Mouse (Mus musculus): ENCODE measurements at regions not wholly inside any gene's neighbourhood (a gene's known extent, or its start where the extent isn't known, plus 50 kb on each side); places are given as distances from the start of the nearest gene placed in this dataset.

GRCm38 (mm10) chr15:30059808-30060207 lies 112.6 kb upstream of the Ctnnd2 start:
- TF ChIP-seq CTCF (IDR thresholded peaks at IDR 0.05; ENCODE audit: borderline replicate concordance, insufficient read depth, low read length): no peak
- no peak for TF ChIP-seq POLR2A (IDR thresholded peaks at IDR 0.05; ENCODE audit: low read depth, low read length)

All from embryonic fibroblast, embryonic 13.5 days (primary cell).